In the genomic region with DNA sequence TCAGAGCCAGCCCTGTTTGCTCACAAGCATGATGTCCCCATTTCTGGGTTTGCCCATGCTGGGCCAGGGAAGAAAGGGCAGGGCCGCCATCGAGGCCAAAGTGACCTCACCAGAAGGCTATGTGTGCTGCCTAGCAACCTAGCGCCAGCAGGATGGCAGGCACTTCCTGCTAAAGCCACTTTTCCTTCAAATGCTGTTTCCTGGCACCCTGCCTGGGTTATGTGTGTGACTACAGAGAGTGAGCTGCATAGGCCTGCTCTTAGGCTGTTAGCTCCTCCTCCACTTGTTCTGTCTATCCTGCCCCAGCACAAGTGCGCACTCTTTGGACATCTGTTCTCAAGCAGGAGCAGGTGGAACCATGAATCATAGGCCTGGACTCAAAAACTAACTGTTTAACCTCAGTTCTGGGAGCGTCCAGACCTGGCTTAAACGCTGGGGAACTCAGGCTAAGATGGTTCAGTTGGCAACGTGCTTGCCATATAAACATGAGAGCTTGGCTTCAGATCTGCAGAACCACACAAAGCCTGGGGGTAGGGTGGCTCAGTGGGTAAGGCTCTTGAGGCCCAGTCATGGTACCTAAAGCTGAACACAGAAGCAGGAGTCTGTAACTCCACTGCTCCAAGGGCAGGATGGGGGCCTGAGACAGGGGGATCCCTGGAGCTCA, we compare ENCODE assay signal across 8 mouse cellular contexts. TPM values are rescaled to one million over a fixed set of nuclear protein-coding genes. Genes with fewer than 3 reads are reported as not detected.
DNase-seq lines count a peak whose midpoint lies in the region; ATAC-seq lines count a peak whose summit lies in the region.

No protein-coding gene starts in this region.

- peaks cover 8% of the 10 kb centered on the region for H3K36me3 ChIP-seq in forebrain, embryonic 10.5 days (replicated peaks)
- H3K36me3 ChIP-seq in heart, embryonic 13.5 days: 0 out of 2 replicates have a peak, but pooled peaks cover 3% of the 10 kb centered on the region
- peaks cover 7% of the 10 kb centered on the region; the same call in 1 of the 2 replicates for H3K36me3 ChIP-seq in kidney, embryonic 16.5 days (ENCODE audit: insufficient read depth, low read length)
- 0 out of 2 replicates have a peak, but pooled peaks cover 13% of the 10 kb centered on the region for H3K36me3 ChIP-seq in limb, embryonic 15.5 days

- no peak overlapping the region for H3K4me3 ChIP-seq in forebrain, embryonic 10.5 days
- H3K4me3 ChIP-seq in heart, embryonic 13.5 days: no peak overlapping the region
- no peak overlapping the region for H3K4me3 ChIP-seq in kidney, embryonic 16.5 days (ENCODE audit: low read length)
- no peak overlapping the region for H3K4me3 ChIP-seq in limb, embryonic 15.5 days

- H3K27ac ChIP-seq in forebrain, embryonic 10.5 days: peak overlapping the region; percentile 37
- peak overlapping the region; percentile 93 for H3K27ac ChIP-seq in heart, embryonic 13.5 days (replicated peaks)
- H3K27ac ChIP-seq in kidney, embryonic 16.5 days (ENCODE audit: low read length): peak overlapping the region; percentile 81
- H3K27ac ChIP-seq in limb, embryonic 15.5 days: peak overlapping the region; percentile 86

- H3K9ac ChIP-seq in heart, embryonic 13.5 days: peak overlapping the region; percentile 5; the same call in 1 of the 2 replicates
- H3K9ac ChIP-seq in kidney, embryonic 16.5 days (replicated peaks; ENCODE audit: low read length): no peak overlapping the region
- no peak overlapping the region for H3K9ac ChIP-seq in limb, embryonic 15.5 days

- peaks cover 39% of the 10 kb centered on the region for H3K27me3 ChIP-seq in forebrain, embryonic 10.5 days (ENCODE audit: poor library complexity, severe bottlenecking)
- H3K27me3 ChIP-seq in heart, embryonic 13.5 days (replicated peaks): peaks cover 38% of the 10 kb centered on the region
- peaks cover 17% of the 10 kb centered on the region for H3K27me3 ChIP-seq in kidney, embryonic 16.5 days (ENCODE audit: insufficient read depth, low read length)
- peaks cover 35% of the 10 kb centered on the region for H3K27me3 ChIP-seq in limb, embryonic 15.5 days

- H3K4me1 ChIP-seq in forebrain, embryonic 10.5 days: peaks cover 43% of the 10 kb centered on the region
- H3K4me1 ChIP-seq in heart, embryonic 13.5 days: peaks cover 40% of the 10 kb centered on the region
- peaks cover 34% of the 10 kb centered on the region for H3K4me1 ChIP-seq in kidney, embryonic 16.5 days (ENCODE audit: insufficient read depth, low read length)
- H3K4me1 ChIP-seq in limb, embryonic 15.5 days: peaks cover 45% of the 10 kb centered on the region

- DNase-seq in thymus, postnatal 25 days: peak; percentile 22
- no peak for DNase-seq in thymus, postnatal 10 days (ENCODE audit: low spot score in 2 of 2)
- DNase-seq in forebrain, embryonic 10.5 days (ENCODE audit: extremely low spot score, low spot score): no peak
- DNase-seq in naive thymus-derived CD4-positive, alpha-beta T cell, adult 2 months (ENCODE audit: low read depth): peak; percentile 56
- peak; percentile 81 to 90 for DNase-seq in urinary bladder, adult 18-20 months (ENCODE audit: low spot score in 2 of 2)

- H3K9me3 ChIP-seq in forebrain, embryonic 10.5 days: peaks cover 11% of the 10 kb centered on the region
- peaks cover 6% of the 10 kb centered on the region; the same call in 1 of the 2 replicates for H3K9me3 ChIP-seq in heart, embryonic 13.5 days
- peaks cover 6% of the 10 kb centered on the region; the same call in 1 of the 2 replicates for H3K9me3 ChIP-seq in kidney, embryonic 16.5 days (ENCODE audit: low read length)
- no peaks in the 10 kb centered on the region for H3K9me3 ChIP-seq in limb, embryonic 15.5 days

- WGBS in forebrain, embryonic 10.5 days: 71% methylated on average over 7 of the region's 7 CpGs
- 38% methylated on average over 7 of the region's 7 CpGs for WGBS in heart, embryonic 13.5 days
- 51% methylated on average over 7 of the region's 7 CpGs for WGBS in kidney, embryonic 16.5 days
- WGBS in limb, embryonic 15.5 days: 38% methylated on average over 7 of the region's 7 CpGs

- H3K4me2 ChIP-seq in heart, embryonic 13.5 days: 0 out of 2 replicates have a peak overlapping the region, but pooled peaks have one; percentile 16
- H3K4me2 ChIP-seq in kidney, embryonic 16.5 days (replicated peaks; ENCODE audit: low read depth, low read length): no peak overlapping the region
- H3K4me2 ChIP-seq in limb, embryonic 15.5 days: no peak overlapping the region

- ATAC-seq in heart, embryonic 13.5 days (ENCODE audit: extremely low read depth, insufficient number of reproducible peaks, low FRiP score, low TSS enrichment): peak; percentile 72
- peak; percentile 60 for ATAC-seq in kidney, embryonic 16.5 days (ENCODE audit: low FRiP score, low TSS enrichment)
- peak; percentile 80 for ATAC-seq in limb, embryonic 15.5 days (ENCODE audit: insufficient number of reproducible peaks, low FRiP score, low TSS enrichment, low read depth)

RNA-seq across cellular contexts. Expression of a gene that starts 19.0 kb away (rescaled TPM):
- 0.47 and 0.48 TPM in 2 replicates for polyA plus RNA-seq in forebrain, embryonic 10.5 days (2016; fragmentation: Nextera tagmentation; extraction: Ambion mirVana)
- 0.42 and 0.48 TPM in 2 replicates for polyA plus RNA-seq in heart, embryonic 13.5 days (2015; fragmentation: Nextera tagmentation; extraction: Ambion mirVana)
- polyA plus RNA-seq in kidney, embryonic 16.5 days (2015; fragmentation: Nextera tagmentation; extraction: Ambion mirVana): 3.5 and 4.1 TPM in 2 replicates
- 43.2 and 46.4 TPM in 2 replicates for polyA plus RNA-seq in limb, embryonic 15.5 days (2015; fragmentation: Nextera tagmentation; extraction: Ambion mirVana)

RNA-seq across cellular contexts. Expression of a gene that starts 20.0 kb away (rescaled TPM):
- 19.8 and 19.9 TPM in 2 replicates for polyA plus RNA-seq in forebrain, embryonic 10.5 days (2016; fragmentation: Nextera tagmentation; extraction: Ambion mirVana)
- polyA plus RNA-seq in heart, embryonic 13.5 days (2015; fragmentation: Nextera tagmentation; extraction: Ambion mirVana): 29.0 and 31.0 TPM in 2 replicates
- polyA plus RNA-seq in kidney, embryonic 16.5 days (2015; fragmentation: Nextera tagmentation; extraction: Ambion mirVana): 46.1 and 48.8 TPM in 2 replicates
- polyA plus RNA-seq in limb, embryonic 15.5 days (2015; fragmentation: Nextera tagmentation; extraction: Ambion mirVana): 31.3 and 32.0 TPM in 2 replicates

RNA-seq across cellular contexts. Expression of a gene that starts 20.2 kb away (rescaled TPM):
- 51.7 and 57.1 TPM in 2 replicates for polyA plus RNA-seq in forebrain, embryonic 10.5 days (2016; fragmentation: Nextera tagmentation; extraction: Ambion mirVana)
- polyA plus RNA-seq in heart, embryonic 13.5 days (2015; fragmentation: Nextera tagmentation; extraction: Ambion mirVana): 82.1 and 88.7 TPM in 2 replicates
- 85.0 and 85.9 TPM in 2 replicates for polyA plus RNA-seq in kidney, embryonic 16.5 days (2015; fragmentation: Nextera tagmentation; extraction: Ambion mirVana)
- 80.8 and 86.6 TPM in 2 replicates for polyA plus RNA-seq in limb, embryonic 15.5 days (2015; fragmentation: Nextera tagmentation; extraction: Ambion mirVana)

RNA-seq across cellular contexts. Expression of a gene that starts 50.9 kb away (rescaled TPM):
- 63.5 and 67.7 TPM in 2 replicates for polyA plus RNA-seq in forebrain, embryonic 10.5 days (2016; fragmentation: Nextera tagmentation; extraction: Ambion mirVana)
- polyA plus RNA-seq in heart, embryonic 13.5 days (2015; fragmentation: Nextera tagmentation; extraction: Ambion mirVana): 22.8 and 24.4 TPM in 2 replicates
- polyA plus RNA-seq in kidney, embryonic 16.5 days (2015; fragmentation: Nextera tagmentation; extraction: Ambion mirVana): 38.7 and 45.6 TPM in 2 replicates
- polyA plus RNA-seq in limb, embryonic 15.5 days (2015; fragmentation: Nextera tagmentation; extraction: Ambion mirVana): 36.4 and 38.3 TPM in 2 replicates

RNA-seq across cellular contexts. Expression of a gene that starts 55.1 kb away (rescaled TPM):
- 99.3 and 105 TPM in 2 replicates for polyA plus RNA-seq in forebrain, embryonic 10.5 days (2016; fragmentation: Nextera tagmentation; extraction: Ambion mirVana)
- polyA plus RNA-seq in heart, embryonic 13.5 days (2015; fragmentation: Nextera tagmentation; extraction: Ambion mirVana): 63.6 and 64.6 TPM in 2 replicates
- polyA plus RNA-seq in kidney, embryonic 16.5 days (2015; fragmentation: Nextera tagmentation; extraction: Ambion mirVana): 95.9 and 96.7 TPM in 2 replicates
- polyA plus RNA-seq in limb, embryonic 15.5 days (2015; fragmentation: Nextera tagmentation; extraction: Ambion mirVana): 108 and 109 TPM in 2 replicates

Comparison
In these comparisons a context has a peak if more than half of its experiments do, and no peak if none do; other contexts are left out.
1. DNase-seq: peak in thymus, postnatal 25 days (single experiment), naive thymus-derived CD4-positive, alpha-beta T cell, adult 2 months (single experiment) and urinary bladder, adult 18-20 months (2 of 2); none in thymus, postnatal 10 days (0 of 2) and forebrain, embryonic 10.5 days (single experiment).
2. H3K27ac ChIP-seq: peak in every context shown above with its lines; median percentile 93 in heart, embryonic 13.5 days; 86 in limb, embryonic 15.5 days; 81 in kidney, embryonic 16.5 days; 37 in forebrain, embryonic 10.5 days.
3. Peak in every context shown above with its lines, with median percentiles within 50 percentile points of each other: ATAC-seq.